Mouse (Mus musculus) heart, embryonic 12.5 days (tissue): ENCODE data around the gene Psmb2. TPM values are rescaled to one million over a fixed set of nuclear protein-coding genes. Genes with fewer than 3 reads are reported as not detected.

Experiments
- ATAC-seq: fragments of 200-750 bp; cut with Nextera tagmentation; 2 replicates; pipeline ENCODE4 v1.8.0; 2017; ENCODE audit warnings: moderate TSS enrichment, moderate library complexity; ENCODE audit not compliant: insufficient number of reproducible peaks, low FRiP score
- H3K27ac ChIP-seq: fragments of 300-500 bp; sonication (generic); 2 replicates; pipeline ENCODE4 v1.5.1; 2016; ENCODE audit warnings: mild to moderate bottlenecking, moderate library complexity; ENCODE audit not compliant: poor library complexity, severe bottlenecking
- H3K27me3 ChIP-seq: fragments of 300-500 bp; sonication (generic); replicated peaks from 2 replicates; pipeline ENCODE4 v1.6.1; 2016; ENCODE audit warnings: mild to moderate bottlenecking, moderate library complexity
- H3K36me3 ChIP-seq: fragments of 300-500 bp; sonication (generic); 2 replicates; pipeline ENCODE4 v1.6.1; 2016; ENCODE audit warnings: mild to moderate bottlenecking, moderate library complexity
- H3K4me1 ChIP-seq: fragments of 300-500 bp; sonication (generic); replicated peaks from 2 replicates; pipeline ENCODE4 v1.6.1; 2016; ENCODE audit warnings: mild to moderate bottlenecking
- H3K4me2 ChIP-seq: fragments of 300-500 bp; sonication (generic); 2 replicates; pipeline ENCODE4 v1.6.1; 2016; ENCODE audit warnings: mild to moderate bottlenecking, moderate library complexity
- H3K4me3 ChIP-seq: fragments of 300-500 bp; sonication (generic); 2 replicates; pipeline ENCODE4 v1.5.1; 2016; ENCODE audit warnings: mild to moderate bottlenecking
- H3K9ac ChIP-seq: fragments of 300-500 bp; sonication (generic); 2 replicates; pipeline ENCODE4 v1.6.1; 2016; ENCODE audit warnings: mild to moderate bottlenecking, moderate library complexity
- H3K9me3 ChIP-seq: fragments of 300-500 bp; sonication (generic); replicated peaks from 2 replicates; pipeline ENCODE4 v1.6.1; 2016; ENCODE audit warnings: mild to moderate bottlenecking, moderate library complexity
- WGBS: fragments of 180-500 bp; shearing (Covaris S2); methylation state at CpG from one replicate; pipeline ENCODE4 v1.1.7; 2016; 5-methylcytosine and 5-hydroxymethylcytosine counted together
- polyA plus RNA-seq: library from polyadenylated mRNA; unstranded; fragments of >200 nt; fragmentation: Nextera tagmentation; extraction: Ambion mirVana; gene quantifications from 2 replicates; pipeline ENCODE4 v1.2.1, GENCODE M21; 2016

Psmb2 gene
- polyA plus RNA-seq, 1 experiment from 2014 or later: 383 TPM

DNA sequence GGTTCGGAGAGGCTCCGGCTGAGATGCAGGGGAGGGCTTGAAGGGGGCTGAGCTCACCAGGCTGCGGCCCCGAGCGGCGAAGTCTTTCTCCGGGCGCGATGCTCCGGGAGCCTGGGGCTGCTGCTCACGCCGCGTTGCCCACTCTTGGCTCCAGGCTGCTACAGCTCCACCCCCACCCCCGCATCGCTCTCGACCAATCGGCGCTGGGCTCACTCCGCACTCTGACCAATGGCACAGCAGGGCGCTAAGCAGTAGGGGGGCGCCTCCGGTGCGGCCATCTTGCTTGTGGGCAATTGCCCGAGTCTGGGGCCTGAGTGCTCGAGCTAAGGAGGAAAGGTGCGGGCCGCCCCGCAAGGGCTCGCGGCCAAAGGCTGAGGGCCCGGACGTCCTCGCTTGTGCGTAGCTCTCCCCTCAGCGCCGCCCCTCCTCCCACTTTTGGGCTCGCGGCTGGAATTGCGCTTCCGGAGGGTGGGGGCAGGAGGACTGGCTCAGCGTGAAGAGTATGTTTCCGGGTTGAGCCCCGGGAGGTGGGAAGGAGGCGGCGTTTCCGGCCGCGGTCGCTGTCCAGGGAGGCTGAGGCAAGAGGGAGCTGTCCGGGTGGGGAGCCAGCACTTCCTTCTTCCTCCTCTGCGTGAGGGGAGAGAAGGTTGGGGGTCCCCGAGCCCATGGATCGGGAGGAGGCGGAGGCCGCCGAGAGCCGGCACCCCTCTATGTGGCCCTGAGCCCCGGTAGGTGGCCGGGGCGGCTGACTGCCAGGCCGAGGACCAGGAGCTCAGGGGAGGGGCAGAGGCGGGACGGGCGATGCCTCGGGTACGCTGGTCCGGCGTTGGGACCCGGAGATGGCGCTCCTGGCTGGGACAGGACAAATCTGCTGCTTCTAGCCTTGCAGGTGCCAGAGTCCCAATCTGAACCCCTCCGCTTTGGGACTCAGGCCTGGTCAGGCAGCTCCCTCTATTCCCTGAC, 76.1 kb downstream of the Psmb2 start, which contains the start of the genes Ncdn and AU040320:
Ncdn (minus strand) TSS at position 171 of the 963 bp plus-strand sequence.
AU040320 (plus strand) TSS at position 277 of the 963 bp plus-strand sequence.
- WGBS: under 1% methylated on average over 70 of the region's 71 CpGs
- H3K9ac ChIP-seq: peak within 1 kb of the TSS; percentile 83
- H3K27ac ChIP-seq: peak within 1 kb of the TSS; percentile 89
- H3K4me2 ChIP-seq: peak within 1 kb of the TSS; percentile 96
- no peaks in the 10 kb centered on the region for H3K9me3 ChIP-seq
- no peaks in the 10 kb centered on the region for H3K27me3 ChIP-seq
- H3K4me3 ChIP-seq: peak within 1 kb of the TSS; percentile 86
- ATAC-seq: peak; percentile 100
- H3K36me3 ChIP-seq: peaks cover 31% of the 10 kb centered on the region
- peaks cover 34% of the 10 kb centered on the region for H3K4me1 ChIP-seq

GRCm38 (mm10) chr4:126754231-126754611, 76.8 kb downstream of the Psmb2 start:
- no peak for ATAC-seq
- Histone ChIP-seq H3K9me3 (no peaks in the 10 kb centered on the region), H3K4me3 (peak overlapping the region; percentile 86), H3K27ac (peak overlapping the region; percentile 89; the same call in 1 of the 2 replicates), H3K4me1 (peaks cover 34% of the 10 kb centered on the region), H3K36me3 (peaks cover 24% of the 10 kb centered on the region), H3K4me2 (peak overlapping the region; percentile 96), H3K27me3 (no peaks in the 10 kb centered on the region), H3K9ac (peak overlapping the region; percentile 83)
- 2% methylated on average over 12 of the region's 12 CpGs for WGBS

GRCm38 (mm10) chr4:126754736-126755374, 77.4 kb downstream of the Psmb2 start:
- Histone ChIP-seq H3K9ac (no peak overlapping the region), H3K4me2 (0 out of 2 replicates have a peak overlapping the region, but pooled peaks have one; percentile 27), H3K36me3 (peaks cover 24% of the 10 kb centered on the region), H3K9me3 (no peaks in the 10 kb centered on the region), H3K4me3 (no peak overlapping the region), H3K27me3 (no peaks in the 10 kb centered on the region), H3K4me1 (peaks cover 28% of the 10 kb centered on the region), H3K27ac (no peak overlapping the region)
- 55% methylated on average over 12 of the region's 12 CpGs for WGBS
- ATAC-seq: no peak

DNA sequence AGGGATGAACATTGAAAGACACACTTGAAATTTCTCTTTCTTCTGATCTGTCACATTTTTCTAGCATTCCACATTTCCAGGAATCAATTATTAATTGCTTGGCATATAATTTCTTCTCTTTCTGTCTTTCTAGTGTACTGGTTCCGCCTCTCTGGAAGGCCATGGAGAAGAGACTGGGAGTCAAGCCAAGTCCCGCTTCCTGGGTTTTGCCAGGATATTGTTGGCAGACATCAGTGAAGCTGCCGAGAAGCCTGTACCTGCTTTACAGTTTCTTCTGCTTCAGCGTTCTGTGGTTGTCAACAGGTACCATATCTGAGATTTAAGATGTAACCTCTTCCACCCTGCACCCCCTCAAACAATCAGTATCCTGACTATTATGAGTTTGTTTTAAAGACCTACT, 79.3 kb downstream of the Psmb2 start:
- ATAC-seq: no peak
- peaks cover 26% of the 10 kb centered on the region for H3K36me3 ChIP-seq
- no peak overlapping the region for H3K9ac ChIP-seq
- H3K4me2 ChIP-seq: no peak overlapping the region
- no peaks in the 10 kb centered on the region for H3K9me3 ChIP-seq
- H3K27me3 ChIP-seq: no peaks in the 10 kb centered on the region
- WGBS: 71% methylated on average over 4 of the region's 4 CpGs
- no peak overlapping the region for H3K4me3 ChIP-seq
- peaks cover 15% of the 10 kb centered on the region for H3K4me1 ChIP-seq
- H3K27ac ChIP-seq: no peak overlapping the region

DNA sequence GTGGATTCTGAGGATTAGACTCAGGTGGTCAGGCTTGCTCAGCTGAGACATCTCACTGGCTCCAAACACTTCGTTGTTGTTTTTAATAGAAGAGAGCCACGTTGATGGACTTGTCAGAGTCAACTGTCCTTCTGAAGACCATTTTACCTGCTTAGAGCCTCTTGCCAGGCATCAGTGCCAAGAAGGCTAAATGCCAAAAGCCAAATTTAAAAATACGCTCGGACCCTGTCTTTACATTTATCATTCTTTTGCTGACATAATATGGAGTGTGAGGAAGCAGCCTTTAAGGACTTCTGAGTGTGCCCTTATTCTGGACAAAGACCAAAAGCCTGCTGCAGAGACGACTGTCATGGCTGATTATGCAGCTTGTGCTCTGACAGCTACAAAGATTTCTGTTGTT, 80.9 kb downstream of the Psmb2 start:
- Histone ChIP-seq H3K9ac (no peak overlapping the region), H3K4me2 (no peak overlapping the region)

More for the DNA sequence above, 80.9 kb downstream of the Psmb2 start:
- 78% methylated on average over 5 of the region's 5 CpGs for WGBS
- Histone ChIP-seq H3K9me3 (no peaks in the 10 kb centered on the region), H3K27ac (no peak overlapping the region), H3K4me3 (no peak overlapping the region), H3K27me3 (no peaks in the 10 kb centered on the region), H3K36me3 (peaks cover 28% of the 10 kb centered on the region), H3K4me1 (peaks cover 6% of the 10 kb centered on the region)
- ATAC-seq: no peak

Other genes with a start within 250 kb of the Psmb2 start
- 11.4 and 13.2 TPM in 2 replicates for gene Ago3, start 248.1 kb upstream of the Psmb2 start, polyA plus RNA-seq
- 2.5 and 3.0 TPM in 2 replicates for gene Ago1, start 209.0 kb upstream of the Psmb2 start, polyA plus RNA-seq
- gene Ago4, start 144.2 kb upstream of the Psmb2 start, polyA plus RNA-seq: 1.0 and 1.4 TPM in 2 replicates
- 24.2 and 26.0 TPM in 2 replicates for gene Clspn, start 120.7 kb upstream of the Psmb2 start, polyA plus RNA-seq
- gene 5730409E04Rik, start 67.8 kb upstream of the Psmb2 start, polyA plus RNA-seq: 0.98 and 1.2 TPM in 2 replicates
- not detected in 2 replicates for gene Tfap2e, start 58.6 kb downstream of the Psmb2 start, polyA plus RNA-seq
- 31.3 and 32.4 TPM in 2 replicates for gene Ncdn, start 75.8 kb downstream of the Psmb2 start, polyA plus RNA-seq
- 28.1 and 29.8 TPM in 2 replicates for gene AU040320, start 75.9 kb downstream of the Psmb2 start, polyA plus RNA-seq